Mouse (Mus musculus): Measurements from ENCODE around the gene Skp2.

DNA sequence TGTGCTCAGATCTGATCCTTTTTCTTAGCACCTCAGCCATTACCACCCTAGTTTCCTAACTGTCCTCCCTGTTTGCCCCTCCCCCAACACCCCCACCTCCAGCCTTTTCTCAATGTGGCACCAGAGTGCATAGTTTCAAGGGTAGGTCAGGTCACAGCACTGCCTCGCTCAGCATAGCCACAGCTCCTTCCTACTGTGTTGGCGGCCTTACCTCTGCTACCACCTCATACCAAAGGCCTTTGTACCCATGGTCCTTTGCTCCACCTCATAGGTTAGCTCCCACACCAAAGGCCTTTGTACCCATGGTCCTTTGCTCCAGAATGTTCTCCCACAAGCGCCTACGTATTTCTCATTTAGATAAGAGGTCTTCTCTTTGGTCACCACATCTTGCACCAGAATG is 36.4 kb downstream of the Skp2 start:
- TF ChIP-seq CTCF (IDR thresholded peaks at IDR 0.05) (no peak), POLR2A (IDR thresholded peaks at IDR 0.05; ENCODE audit: insufficient read depth, low read depth, low read length) (no peak)
